Mouse (Mus musculus) testis, adult 2 months (tissue): ENCODE measurements around the gene Dhrs3. TPM values are rescaled to one million over a fixed set of nuclear protein-coding genes. Genes with fewer than 3 reads are reported as not detected.

Experiments
- H3K27ac ChIP-seq: fragments of 200-500 bp; 2 replicates; pipeline ENCODE4 v1.5.1; 2012; ENCODE audit warnings: low read depth, low read length; ENCODE audit not compliant: control insufficient read depth, insufficient read depth
- H3K27me3 ChIP-seq: fragments of 200-500 bp; 2 replicates; pipeline ENCODE4 v1.6.1; 2012; ENCODE audit warnings: mild to moderate bottlenecking, low read length, moderate library complexity; ENCODE audit not compliant: control insufficient read depth, insufficient read depth
- H3K36me3 ChIP-seq: fragments of 200-500 bp; 2 replicates; pipeline ENCODE4 v1.6.1; 2012; ENCODE audit warnings: mild to moderate bottlenecking, low read length; ENCODE audit not compliant: control insufficient read depth, insufficient read depth
- H3K4me1 ChIP-seq: fragments of 200-500 bp; 2 replicates; pipeline ENCODE4 v1.6.1; 2012; ENCODE audit warnings: low read length; ENCODE audit not compliant: control insufficient read depth, insufficient read depth
- H3K4me3 ChIP-seq: fragments of 200-500 bp; 2 replicates; pipeline ENCODE4 v1.5.1; 2012; ENCODE audit warnings: low read depth, mild to moderate bottlenecking, low read length, moderate library complexity, mixed read lengths; ENCODE audit not compliant: control insufficient read depth
- CTCF ChIP-seq: fragments of 200-500 bp; IDR thresholded peaks from 2 replicates; pipeline ENCODE4 v1.5.1; 2012; ENCODE audit warnings: low read depth, mild to moderate bottlenecking, inconsistent platforms, low read length, moderate library complexity; ENCODE audit not compliant: control insufficient read depth, insufficient read depth, insufficient replicate concordance
- POLR2A ChIP-seq: fragments of 200-500 bp; IDR thresholded peaks from 2 replicates; pipeline ENCODE4 v1.6.1; 2012; ENCODE audit warnings: low read depth, mild to moderate bottlenecking, inconsistent platforms, low read length, moderate library complexity; ENCODE audit not compliant: control insufficient read depth
- polyA plus RNA-seq: library from polyadenylated mRNA; depleted of rRNA; stranded (reverse); fragments of >200 nt; gene quantifications from 2 replicates; pipeline ENCODE4 v1.2.3, GENCODE M21; 2012

Dhrs3 gene
- polyA plus RNA-seq, 1 experiment, result 8.9 TPM

DNA sequence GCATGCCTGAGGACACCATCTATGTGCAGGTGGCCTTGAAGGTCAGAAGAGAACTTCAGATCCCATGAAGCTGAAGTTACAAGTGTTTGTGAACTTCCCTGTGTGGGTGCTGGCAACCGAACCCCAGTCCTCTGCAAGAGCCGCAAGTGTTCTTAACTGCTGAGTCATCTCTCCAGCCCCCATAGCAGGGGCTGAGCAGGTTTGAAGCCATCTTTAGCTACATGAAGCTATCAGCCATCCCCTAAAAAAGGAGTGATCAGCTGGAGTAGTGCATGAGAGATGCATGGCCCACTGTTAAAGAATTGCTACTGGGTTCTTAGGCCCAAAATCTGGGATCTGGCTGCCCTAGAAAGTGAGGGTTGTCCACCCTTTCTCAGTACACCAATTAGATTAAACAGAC lies 6.1 kb downstream of the Dhrs3 start:
- Histone ChIP-seq H3K4me3 (no peak overlapping the region), H3K27ac (no peak overlapping the region), H3K4me1 (peaks cover 11% of the 10 kb centered on the region), H3K27me3 (no peaks in the 10 kb centered on the region), H3K36me3 (no peaks in the 10 kb centered on the region)
- TF ChIP-seq CTCF (no peak), POLR2A (no peak)

DNA sequence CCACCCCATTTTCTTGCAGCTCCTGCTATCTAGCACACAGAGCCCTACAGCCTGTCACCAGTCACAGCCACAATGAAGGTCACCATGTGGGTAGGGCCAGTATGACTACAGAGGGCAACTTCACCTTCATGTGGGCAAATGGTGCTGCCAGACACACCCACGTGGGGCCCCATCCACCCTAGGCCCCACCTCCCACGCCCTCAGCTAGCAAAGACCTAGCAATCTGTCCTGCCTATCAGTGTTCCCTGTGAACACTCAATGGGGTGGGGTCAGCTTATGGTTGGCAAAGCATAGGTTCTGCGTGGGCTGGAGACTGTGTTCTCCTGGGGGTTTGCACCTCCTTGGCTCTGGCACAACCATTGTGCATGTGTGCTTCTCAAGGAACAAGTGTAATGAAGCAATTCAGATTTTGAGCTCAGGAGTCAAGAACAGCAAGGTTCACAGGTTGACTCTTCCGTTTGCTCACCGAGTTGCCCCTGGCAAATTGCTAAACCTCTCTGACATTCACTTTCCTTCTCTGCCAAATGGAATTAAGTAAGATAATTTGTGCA lies 9.0 kb downstream of the Dhrs3 start:
- TF ChIP-seq CTCF (no peak), POLR2A (no peak)
- H3K27me3 ChIP-seq, result no peaks in the 10 kb centered on the region
- peaks cover 7% of the 10 kb centered on the region for H3K4me1 ChIP-seq
- no peak overlapping the region for H3K27ac ChIP-seq
- H3K4me3 ChIP-seq, result no peak overlapping the region
- no peaks in the 10 kb centered on the region for H3K36me3 ChIP-seq

DNA sequence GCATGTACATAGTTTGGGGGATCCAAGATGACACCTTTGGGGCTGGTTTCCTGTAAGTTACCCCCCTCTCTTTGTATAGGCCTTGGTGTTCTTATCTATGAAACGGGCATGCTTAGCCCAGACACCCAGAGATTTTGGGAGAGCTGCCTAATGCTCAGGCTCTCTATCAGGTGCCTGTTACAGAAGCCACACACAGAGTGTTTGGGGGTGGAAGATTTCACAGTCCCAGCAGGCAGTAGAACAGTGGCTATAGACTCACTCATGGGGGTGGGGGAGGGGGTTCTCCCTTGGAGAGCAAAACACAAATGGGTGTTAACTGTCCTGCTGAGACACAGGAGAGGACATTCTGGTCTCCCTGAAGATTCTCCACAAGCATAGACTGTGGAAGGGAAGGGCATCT lies 10.5 kb downstream of the Dhrs3 start:
- Histone ChIP-seq H3K4me3 (no peak overlapping the region), H3K36me3 (no peaks in the 10 kb centered on the region), H3K4me1 (peaks cover 7% of the 10 kb centered on the region), H3K27me3 (no peaks in the 10 kb centered on the region), H3K27ac (no peak overlapping the region)
- TF ChIP-seq POLR2A, result no peak

DNA sequence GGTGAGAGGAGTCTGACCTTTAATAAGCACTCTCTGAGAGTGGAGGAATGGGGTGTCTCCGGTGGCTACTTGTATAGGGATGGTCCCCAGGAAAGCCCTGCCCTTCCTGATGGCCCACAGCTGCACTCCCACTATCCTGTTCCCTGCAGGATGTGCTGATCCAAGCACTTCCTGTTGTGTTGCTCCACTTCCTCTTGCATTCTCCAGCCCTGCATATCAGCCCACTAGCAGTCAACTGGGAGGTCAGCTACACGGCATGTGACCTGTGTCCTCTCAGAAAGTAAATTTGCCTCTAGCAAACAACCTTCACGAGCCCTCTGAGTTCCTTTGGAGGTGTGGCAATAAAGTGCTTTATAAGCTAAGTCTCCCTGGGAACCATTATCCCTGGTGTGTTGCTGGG lies 11.3 kb downstream of the Dhrs3 start:
- TF ChIP-seq CTCF (no peak), POLR2A (no peak)
- Histone ChIP-seq H3K4me1 (peaks cover 7% of the 10 kb centered on the region), H3K36me3 (no peaks in the 10 kb centered on the region), H3K4me3 (no peak overlapping the region), H3K27me3 (no peaks in the 10 kb centered on the region), H3K27ac (no peak overlapping the region)

DNA sequence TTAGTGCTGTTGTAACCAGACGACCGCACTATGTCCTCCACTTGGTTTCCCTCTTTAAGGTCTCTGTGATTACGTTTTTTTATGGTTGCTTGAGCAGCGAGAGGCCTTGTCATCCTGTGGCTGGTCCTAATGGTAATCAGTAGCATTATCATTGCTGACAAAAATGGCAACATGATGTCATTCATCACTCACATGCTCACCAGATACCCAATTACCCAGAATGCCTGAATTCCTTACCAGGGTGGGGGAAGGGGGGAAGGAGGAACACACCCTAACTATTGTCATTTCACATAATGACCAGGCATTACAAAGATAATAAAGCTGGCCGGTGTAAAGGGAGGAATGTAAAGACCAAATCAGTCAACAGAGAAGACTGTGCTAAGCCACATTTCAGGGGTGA lies 12.5 kb downstream of the Dhrs3 start:
- Histone ChIP-seq H3K27me3 (no peaks in the 10 kb centered on the region), H3K27ac (no peak overlapping the region), H3K4me1 (peaks cover 7% of the 10 kb centered on the region), H3K36me3 (no peaks in the 10 kb centered on the region), H3K4me3 (no peak overlapping the region)
- TF ChIP-seq CTCF, result no peak

DNA sequence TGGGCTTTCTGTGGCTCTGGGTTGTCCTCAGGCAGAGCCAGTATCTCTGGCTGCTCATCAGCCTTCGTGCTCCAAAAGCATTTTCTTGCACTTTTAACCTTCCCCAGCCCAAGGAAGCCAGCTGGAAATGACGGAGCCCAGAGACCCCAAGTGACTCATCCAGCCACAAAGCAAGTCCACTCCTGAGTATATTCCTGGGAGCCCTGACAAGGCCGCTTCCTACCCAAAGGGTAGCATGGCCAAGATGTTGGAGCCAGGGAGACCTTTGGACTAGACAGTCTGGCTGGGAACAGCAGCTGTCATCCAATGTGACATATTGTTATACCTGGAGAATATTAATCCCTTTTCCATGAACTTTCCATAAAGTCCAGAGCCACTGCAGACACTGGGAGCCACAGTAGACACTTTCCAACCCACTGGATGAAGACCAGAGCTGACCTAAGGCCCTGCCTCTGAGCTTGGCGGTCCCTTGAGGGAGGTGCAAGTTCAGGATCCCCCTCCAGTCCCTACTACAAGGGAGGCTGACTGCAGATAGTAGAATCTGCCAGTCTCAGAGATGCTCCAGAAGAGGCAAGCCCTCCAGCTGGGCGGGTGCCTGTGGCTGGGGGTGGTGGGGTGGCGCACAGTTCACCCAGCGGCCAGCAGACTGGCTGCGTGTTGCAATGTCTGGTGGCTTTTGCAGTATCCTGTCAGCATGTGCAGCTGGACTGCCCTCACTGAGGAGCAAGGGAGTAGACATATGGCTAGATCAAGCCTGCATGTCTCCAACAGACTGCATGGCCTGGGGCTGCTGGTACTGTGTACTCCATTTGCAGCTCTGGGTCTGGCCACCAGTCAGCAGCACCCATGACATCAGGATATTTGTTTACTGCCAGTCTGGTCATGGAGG lies 13.6 kb downstream of the Dhrs3 start:
- TF ChIP-seq CTCF (no peak), POLR2A (no peak)
- no peak overlapping the region for H3K27ac ChIP-seq
- no peak overlapping the region for H3K4me3 ChIP-seq
- H3K36me3 ChIP-seq, result no peaks in the 10 kb centered on the region
- no peaks in the 10 kb centered on the region for H3K27me3 ChIP-seq
- H3K4me1 ChIP-seq, result peaks cover 5% of the 10 kb centered on the region

DNA sequence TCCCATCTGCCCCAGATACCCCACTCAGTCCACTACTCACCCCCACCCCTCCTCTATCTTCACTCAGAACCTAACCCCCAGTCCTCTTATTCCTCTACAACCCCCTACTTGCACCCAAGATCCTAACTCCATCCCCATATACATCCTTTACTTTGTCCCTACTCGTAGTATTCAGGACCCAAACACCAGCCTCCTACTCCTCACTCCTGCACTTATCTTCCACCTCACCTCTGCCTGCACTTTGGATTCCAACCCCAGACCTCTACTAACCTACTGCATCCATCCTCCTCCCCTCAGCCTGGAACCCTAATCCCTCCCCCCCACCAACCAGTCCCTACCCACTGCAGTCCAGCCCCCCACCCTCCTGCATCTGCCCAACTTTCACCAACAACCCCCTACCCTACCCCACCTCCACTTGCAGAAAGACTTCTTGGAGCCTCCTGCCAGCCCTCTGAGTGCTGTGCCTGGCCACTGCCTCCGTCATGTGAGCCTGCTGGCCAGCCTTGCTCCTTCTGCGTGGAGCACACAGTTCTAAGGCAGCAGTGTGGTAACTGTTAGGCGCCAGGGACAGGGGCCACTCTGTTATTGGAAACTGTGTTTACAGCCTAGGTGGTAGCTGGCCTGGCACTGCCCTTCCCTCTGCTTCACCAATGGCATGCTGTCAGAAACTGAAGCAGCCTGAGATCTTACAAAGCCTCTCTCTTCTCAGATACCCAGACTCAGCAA lies 14.5 kb downstream of the Dhrs3 start:
- TF ChIP-seq CTCF (no peak), POLR2A (no peak)
- Histone ChIP-seq H3K4me1 (peaks cover 2% of the 10 kb centered on the region), H3K36me3 (no peaks in the 10 kb centered on the region), H3K27me3 (no peaks in the 10 kb centered on the region), H3K4me3 (no peak overlapping the region), H3K27ac (no peak overlapping the region)
